Mouse (Mus musculus) hindbrain, embryonic 13.5 days (tissue): Measurements from ENCODE around the gene Zfp513. TPM values are rescaled to one million over a fixed set of nuclear protein-coding genes. Genes with fewer than 3 reads are reported as not detected.

Source experiments
- ATAC-seq: fragments of 200-750 bp; cut with Nextera tagmentation; 2 replicates; pipeline ENCODE4 v1.8.0; 2017; ENCODE audit warnings: moderate TSS enrichment; ENCODE audit not compliant: low FRiP score
- H3K27ac ChIP-seq: fragments of 300-500 bp; sonication (generic); 2 replicates; pipeline ENCODE4 v1.5.1; 2015; ENCODE audit warnings: inconsistent platforms, mild to moderate bottlenecking, moderate library complexity
- H3K27me3 ChIP-seq: fragments of 300-500 bp; sonication (generic); 2 replicates; pipeline ENCODE4 v1.6.1; 2015; ENCODE audit warnings: mild to moderate bottlenecking, inconsistent platforms
- H3K36me3 ChIP-seq: fragments of 300-500 bp; sonication (generic); 2 replicates; pipeline ENCODE4 v1.6.1; 2015; ENCODE audit warnings: mild to moderate bottlenecking, inconsistent platforms
- H3K4me1 ChIP-seq: fragments of 300-500 bp; sonication (generic); replicated peaks from 2 replicates; pipeline ENCODE4 v1.6.1; 2015; ENCODE audit warnings: inconsistent platforms
- H3K4me2 ChIP-seq: fragments of 300-500 bp; sonication (generic); 2 replicates; pipeline ENCODE4 v1.6.1; 2015; ENCODE audit warnings: inconsistent platforms, mild to moderate bottlenecking, moderate library complexity
- H3K4me3 ChIP-seq: fragments of 300-500 bp; sonication (generic); 2 replicates; pipeline ENCODE4 v1.5.1; 2015; ENCODE audit warnings: mild to moderate bottlenecking, inconsistent platforms
- H3K9ac ChIP-seq: fragments of 300-500 bp; sonication (generic); 2 replicates; pipeline ENCODE4 v1.6.1; 2015; ENCODE audit warnings: mild to moderate bottlenecking, inconsistent platforms
- H3K9me3 ChIP-seq: fragments of 300-500 bp; sonication (generic); 2 replicates; pipeline ENCODE4 v1.6.1; 2016; ENCODE audit warnings: inconsistent platforms
- WGBS: fragments of 180-500 bp; shearing (Covaris S2); methylation state at CpG from one replicate; pipeline ENCODE4 v1.1.7; 2015; 5-methylcytosine and 5-hydroxymethylcytosine counted together
- polyA plus RNA-seq: library from polyadenylated mRNA; unstranded; fragments of >200 nt; fragmentation: Nextera tagmentation; extraction: Ambion mirVana; gene quantifications from 2 replicates; pipeline ENCODE4 v1.2.1, GENCODE M21; 2015

Zfp513 gene
- polyA plus RNA-seq = 13.8 and 15.7 TPM in 2 replicates

GRCm38 (mm10) chr5:31201742-31202590, at the start of gene Zfp513:
TSS of gene Zfp513 (minus strand) at chr5:31202303.
- Histone ChIP-seq H3K27me3 (no peaks in the 10 kb centered on the region), H3K36me3 (peaks cover 82% of the 10 kb centered on the region), H3K4me3 (peak within 1 kb of the TSS; percentile 62), H3K9me3 (peaks cover 5% of the 10 kb centered on the region), H3K4me2 (peak within 1 kb of the TSS; percentile 91), H3K4me1 (peaks cover 27% of the 10 kb centered on the region), H3K27ac (peak within 1 kb of the TSS; percentile 90), H3K9ac (peak within 1 kb of the TSS; percentile 88)
- ATAC-seq = peak; percentile 98
- under 1% methylated on average over 53 of the region's 53 CpGs for WGBS

DNA sequence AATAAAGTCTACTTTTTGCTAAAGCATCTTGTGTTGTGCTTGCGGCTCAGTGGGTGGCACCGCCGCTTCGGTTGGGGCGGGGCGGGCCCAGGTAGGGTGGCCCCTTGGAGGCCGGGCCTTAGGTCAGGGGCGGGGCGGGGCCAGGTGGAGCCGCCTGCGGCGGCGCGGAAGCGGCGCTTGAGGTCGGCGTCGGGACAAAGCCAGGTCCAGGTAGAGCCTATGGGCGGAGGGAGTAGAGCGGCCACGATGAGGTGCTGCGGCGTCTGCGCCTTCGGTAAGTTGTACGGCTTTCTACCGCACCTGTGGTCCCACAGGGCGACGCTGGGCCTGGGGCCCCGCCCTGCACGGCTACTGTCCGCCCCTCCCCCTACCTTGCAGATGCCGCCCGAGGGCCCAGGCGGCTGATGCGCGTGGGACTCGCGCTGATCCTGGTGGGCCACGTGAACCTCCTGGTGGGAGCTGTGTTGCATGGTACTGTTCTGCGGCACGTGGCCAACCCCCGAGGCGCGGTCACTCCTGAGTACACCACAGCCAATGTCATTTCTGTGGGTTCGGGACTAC, 49.5 kb upstream of the Zfp513 start, which contains the start of gene Krtcap3:
Gene Krtcap3 (plus strand): TSS at position 151 of the 561 bp plus-strand sequence.
- ATAC-seq = peak; percentile 71
- Histone ChIP-seq H3K4me1 (peaks cover 8% of the 10 kb centered on the region), H3K27me3 (0 out of 2 replicates have a peak, but pooled peaks cover 9% of the 10 kb centered on the region), H3K9me3 (no peaks in the 10 kb centered on the region), H3K4me2 (peak within 1 kb of the TSS; percentile 30), H3K4me3 (0 out of 2 replicates have a peak within 1 kb of the TSS, but pooled peaks have one; percentile 3), H3K9ac (peak within 1 kb of the TSS; percentile 46; the same call in 1 of the 2 replicates), H3K36me3 (peaks cover 94% of the 10 kb centered on the region), H3K27ac (no peak within 1 kb of the TSS)
- 21% methylated on average over 45 of the region's 47 CpGs for WGBS

DNA sequence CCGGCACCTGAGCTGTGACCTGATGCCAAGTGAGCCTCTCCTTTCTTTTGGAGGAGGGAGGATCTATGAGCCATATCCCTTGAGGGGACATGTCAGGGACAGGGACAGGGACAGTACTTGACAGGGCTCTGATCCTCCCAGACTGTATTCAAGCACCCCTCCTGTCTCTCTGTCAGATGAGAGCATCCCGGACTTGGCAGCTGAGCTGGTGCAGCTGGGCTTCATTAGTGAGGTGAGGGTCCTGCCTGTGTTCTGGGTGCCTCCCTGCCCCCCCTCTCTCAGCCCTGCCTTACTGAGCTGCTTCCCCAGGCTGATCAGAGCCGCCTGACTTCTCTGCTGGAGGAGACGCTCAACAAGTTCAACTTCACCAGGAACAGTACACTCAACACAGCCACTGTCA, 48.6 kb upstream of the Zfp513 start:
- WGBS = 77% methylated on average over 4 of the region's 4 CpGs
- Histone ChIP-seq H3K9ac (0 out of 2 replicates have a peak overlapping the region, but pooled peaks have one; percentile 46), H3K4me1 (peaks cover 8% of the 10 kb centered on the region), H3K4me3 (no peak overlapping the region), H3K9me3 (no peaks in the 10 kb centered on the region), H3K27ac (no peak overlapping the region), H3K4me2 (no peak overlapping the region), H3K36me3 (peaks cover 97% of the 10 kb centered on the region), H3K27me3 (0 out of 2 replicates have a peak, but pooled peaks cover 9% of the 10 kb centered on the region)
- peak; percentile 41; the same call in 1 of the 2 replicates for ATAC-seq

DNA sequence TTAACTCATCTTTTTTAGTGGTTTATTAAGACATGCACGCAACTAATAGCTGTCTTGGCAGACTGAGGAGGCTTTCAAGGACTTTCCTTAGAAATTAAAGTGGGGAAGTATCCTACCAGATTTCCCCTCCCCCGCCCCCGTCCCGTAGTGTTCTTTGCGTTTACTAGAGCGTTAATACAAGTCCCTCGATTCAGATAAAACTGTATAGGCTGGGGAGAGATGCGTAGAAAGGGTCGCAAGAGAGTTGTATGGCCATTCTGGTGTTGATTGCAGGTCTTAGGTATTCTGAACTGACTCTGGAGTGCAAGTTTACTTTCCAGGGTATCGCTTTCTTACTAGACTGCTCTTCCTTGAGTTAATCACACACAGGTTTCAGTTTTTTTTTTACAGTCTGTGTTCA, 40.1 kb upstream of the Zfp513 start:
- peak overlapping the region; percentile 89 for H3K9ac ChIP-seq
- peaks cover 12% of the 10 kb centered on the region for H3K4me1 ChIP-seq
- H3K9me3 ChIP-seq = peaks cover 2% of the 10 kb centered on the region; the same call in 1 of the 2 replicates
- H3K4me2 ChIP-seq = peak overlapping the region; percentile 89
- peak overlapping the region; percentile 96; the same call in 1 of the 2 replicates for H3K27ac ChIP-seq
- no peaks in the 10 kb centered on the region for H3K27me3 ChIP-seq
- peaks cover 35% of the 10 kb centered on the region for H3K36me3 ChIP-seq
- no peak for ATAC-seq
- H3K4me3 ChIP-seq = peak overlapping the region; percentile 76
- WGBS = 25% methylated on average over 10 of the region's 10 CpGs

DNA sequence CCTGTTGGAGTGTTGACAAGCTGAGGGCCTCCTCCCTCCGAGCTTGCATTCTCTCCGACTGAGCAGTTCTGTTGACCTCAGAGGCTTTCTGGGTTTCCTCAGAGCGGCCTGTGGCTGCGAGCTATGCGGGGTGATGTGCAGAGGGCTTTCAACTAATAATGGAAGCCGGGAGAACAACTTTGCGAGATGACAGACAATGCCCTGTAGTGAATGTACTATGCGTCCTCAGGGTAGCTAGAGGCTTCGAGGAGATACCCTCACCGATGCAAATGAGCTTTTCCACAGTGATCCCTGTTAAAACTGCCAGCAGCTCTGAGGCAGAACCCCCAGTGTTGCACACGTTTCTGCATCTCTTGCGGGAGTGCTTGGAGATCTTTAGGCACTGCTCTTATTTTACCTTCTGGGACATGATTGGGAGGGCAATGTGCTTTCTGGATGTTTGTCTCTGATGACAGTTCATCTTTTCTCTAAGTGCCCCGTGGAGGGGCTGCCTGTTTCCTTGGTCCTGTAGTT, 39.5 kb upstream of the Zfp513 start:
- peaks cover 29% of the 10 kb centered on the region for H3K36me3 ChIP-seq
- no peaks in the 10 kb centered on the region for H3K27me3 ChIP-seq
- under 1% methylated on average over 13 of the region's 13 CpGs for WGBS
- peaks cover 7% of the 10 kb centered on the region for H3K9me3 ChIP-seq
- peak overlapping the region; percentile 76 for H3K4me3 ChIP-seq
- peak overlapping the region; percentile 89 for H3K4me2 ChIP-seq
- ATAC-seq = no peak; the same call in 1 of the 2 replicates
- peaks cover 12% of the 10 kb centered on the region for H3K4me1 ChIP-seq
- H3K27ac ChIP-seq = peak overlapping the region; percentile 96
- H3K9ac ChIP-seq = peak overlapping the region; percentile 89

- H3K4me1 ChIP-seq = peaks cover 12% of the 10 kb centered on the region
- peak within 1 kb of the TSS; percentile 89 for H3K9ac ChIP-seq
- H3K27ac ChIP-seq = peak within 1 kb of the TSS; percentile 96
- peak within 1 kb of the TSS; percentile 89 for H3K4me2 ChIP-seq
- under 1% methylated on average over 89 of the region's 103 CpGs for WGBS
- peak within 1 kb of the TSS; percentile 76 for H3K4me3 ChIP-seq
- H3K36me3 ChIP-seq = peaks cover 22% of the 10 kb centered on the region
- H3K9me3 ChIP-seq = peaks cover 14% of the 10 kb centered on the region
- H3K27me3 ChIP-seq = no peaks in the 10 kb centered on the region
- peak; percentile 99 for ATAC-seq
Observed at GRCm38 (mm10) chr5:31240637-31241521, 38.8 kb upstream of the Zfp513 start, which contains the start of the genes Nrbp1 and Gm9970. TSS of gene Nrbp1 (plus strand) at chr5:31240864. TSS of gene Gm9970 (minus strand) at chr5:31241232.

DNA sequence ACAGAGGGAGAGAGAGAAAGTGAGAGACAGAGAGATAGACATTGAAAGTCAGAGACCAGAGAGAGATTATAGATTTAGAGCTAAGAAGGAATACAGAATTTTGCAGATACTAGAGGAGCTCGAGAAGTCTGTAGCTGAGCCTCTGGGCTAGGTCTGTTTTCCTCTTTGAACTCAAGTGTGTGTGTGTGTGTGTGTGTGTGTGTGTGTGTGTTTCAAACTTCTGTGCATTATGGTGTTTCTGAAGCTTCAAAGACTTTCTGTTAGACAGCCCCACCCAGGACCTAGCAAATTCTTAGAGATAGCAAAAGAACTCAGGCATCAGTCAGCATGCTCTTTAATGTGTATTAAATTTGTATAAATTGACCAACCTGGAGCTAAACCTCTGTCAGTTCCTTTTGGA, 24.5 kb upstream of the Zfp513 start:
- Histone ChIP-seq H3K4me2 (no peak overlapping the region), H3K9me3 (no peaks in the 10 kb centered on the region), H3K4me3 (no peak overlapping the region), H3K27ac (no peak overlapping the region), H3K4me1 (peaks cover 6% of the 10 kb centered on the region), H3K9ac (no peak overlapping the region), H3K36me3 (no peaks in the 10 kb centered on the region), H3K27me3 (no peaks in the 10 kb centered on the region)
- WGBS = 92% methylated on average over 1 of the region's 1 CpGs
- no peak for ATAC-seq

DNA sequence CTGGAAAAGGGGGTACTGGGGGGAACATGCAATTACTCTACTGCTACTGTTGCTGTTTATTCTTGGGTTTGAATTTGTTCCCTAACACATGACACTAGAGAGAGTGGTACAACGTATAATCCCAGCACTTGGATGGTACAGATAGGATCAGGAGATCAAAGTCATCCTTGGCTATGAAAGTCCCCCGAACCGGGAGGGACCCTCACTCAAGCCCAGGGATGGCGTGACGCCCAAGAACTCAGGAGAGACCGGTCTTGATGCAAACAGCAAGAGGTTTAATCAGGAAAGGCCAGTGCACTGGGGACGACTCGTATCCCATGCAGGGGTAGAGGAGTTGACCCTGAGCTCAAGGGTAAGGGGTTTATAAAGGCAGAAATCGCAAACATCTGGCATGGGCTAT, 20.6 kb upstream of the Zfp513 start:
- no peak overlapping the region for H3K9ac ChIP-seq
- no peak overlapping the region for H3K27ac ChIP-seq
- H3K36me3 ChIP-seq = no peaks in the 10 kb centered on the region
- no peak for ATAC-seq
- H3K27me3 ChIP-seq = no peaks in the 10 kb centered on the region
- H3K4me3 ChIP-seq = no peak overlapping the region
- H3K4me1 ChIP-seq = peaks cover 23% of the 10 kb centered on the region
- WGBS = 97% methylated on average over 9 of the region's 9 CpGs
- no peak overlapping the region for H3K4me2 ChIP-seq
- H3K9me3 ChIP-seq = no peaks in the 10 kb centered on the region

GRCm38 (mm10) chr5:31221304-31221945, 19.3 kb upstream of the Zfp513 start:
- Histone ChIP-seq H3K9me3 (no peaks in the 10 kb centered on the region), H3K27me3 (no peaks in the 10 kb centered on the region), H3K36me3 (no peaks in the 10 kb centered on the region), H3K27ac (peak overlapping the region; percentile 96), H3K4me1 (peaks cover 26% of the 10 kb centered on the region), H3K4me3 (peak overlapping the region; percentile 88), H3K4me2 (peak overlapping the region; percentile 75), H3K9ac (peak overlapping the region; percentile 96)
- WGBS = 14% methylated on average over 11 of the region's 11 CpGs
- no peak for ATAC-seq

GRCm38 (mm10) chr5:31220448-31221303, 18.6 kb upstream of the Zfp513 start, which contains the start of gene Ppm1g:
TSS of gene Ppm1g (minus strand) at chr5:31220687.
- peak; percentile 94 for ATAC-seq
- peak within 1 kb of the TSS; percentile 75 for H3K4me2 ChIP-seq
- H3K27ac ChIP-seq = peak within 1 kb of the TSS; percentile 96
- H3K9me3 ChIP-seq = no peaks in the 10 kb centered on the region
- WGBS = under 1% methylated on average over 70 of the region's 70 CpGs
- H3K4me3 ChIP-seq = peak within 1 kb of the TSS; percentile 88
- no peaks in the 10 kb centered on the region for H3K36me3 ChIP-seq
- H3K4me1 ChIP-seq = peaks cover 26% of the 10 kb centered on the region
- peak within 1 kb of the TSS; percentile 96 for H3K9ac ChIP-seq
- H3K27me3 ChIP-seq = no peaks in the 10 kb centered on the region
